Mouse (Mus musculus) kidney, embryonic 15.5 days (tissue): Measurements from ENCODE around the gene Gorab. TPM values are rescaled to one million over a fixed set of nuclear protein-coding genes. Genes with fewer than 3 reads are reported as not detected.

ENCODE experiments used
- ATAC-seq: fragments of 200-750 bp; cut with Nextera tagmentation; replicated peaks from 2 replicates; pipeline ENCODE4 v1.8.0; 2017; ENCODE audit warnings: moderate TSS enrichment; ENCODE audit not compliant: low FRiP score
- H3K27ac ChIP-seq: fragments of 300-500 bp; sonication (generic); 2 replicates; pipeline ENCODE4 v1.5.1; 2015; ENCODE audit warnings: mild to moderate bottlenecking, inconsistent platforms
- H3K27me3 ChIP-seq: fragments of 300-500 bp; sonication (generic); 2 replicates; pipeline ENCODE4 v1.6.1; 2015; ENCODE audit warnings: inconsistent platforms
- H3K36me3 ChIP-seq: fragments of 300-500 bp; sonication (generic); 2 replicates; pipeline ENCODE4 v1.6.1; 2015; ENCODE audit warnings: inconsistent platforms
- H3K4me1 ChIP-seq: fragments of 300-500 bp; sonication (generic); 2 replicates; pipeline ENCODE4 v1.6.1; 2015; ENCODE audit warnings: inconsistent platforms
- H3K4me2 ChIP-seq: fragments of 300-500 bp; sonication (generic); 2 replicates; pipeline ENCODE4 v1.6.1; 2015; ENCODE audit warnings: moderate library complexity, mild to moderate bottlenecking, inconsistent platforms
- H3K4me3 ChIP-seq: fragments of 300-500 bp; sonication (generic); replicated peaks from 2 replicates; pipeline ENCODE4 v1.5.1; 2015; ENCODE audit warnings: mild to moderate bottlenecking, inconsistent platforms
- H3K9ac ChIP-seq: fragments of 300-500 bp; sonication (generic); 2 replicates; pipeline ENCODE4 v1.6.1; 2015; ENCODE audit warnings: mild to moderate bottlenecking, inconsistent platforms
- H3K9me3 ChIP-seq: fragments of 300-500 bp; sonication (generic); replicated peaks from 2 replicates; pipeline ENCODE4 v1.6.1; 2016; ENCODE audit warnings: inconsistent platforms
- WGBS: fragments of 180-500 bp; shearing (Covaris S2); methylation state at CpG from one replicate; pipeline ENCODE4 v1.1.7; 2015; ENCODE audit warnings: mixed read lengths; 5-methylcytosine and 5-hydroxymethylcytosine counted together
- polyA plus RNA-seq: library from polyadenylated mRNA; unstranded; fragments of >200 nt; fragmentation: Nextera tagmentation; extraction: Ambion mirVana; gene quantifications from 2 replicates; pipeline ENCODE4 v1.2.1, GENCODE M21; 2015

The Gorab gene
- polyA plus RNA-seq, 1 experiment from 2014 or later: 23.2 TPM

GRCm38 (mm10) chr1:163380591-163380990 is 22.9 kb downstream of the Gorab start:
- Histone ChIP-seq H3K27ac (no peak overlapping the region), H3K9ac (no peak overlapping the region), H3K36me3 (peaks cover 14% of the 10 kb centered on the region), H3K9me3 (no peaks in the 10 kb centered on the region), H3K4me1 (no peaks in the 10 kb centered on the region), H3K27me3 (no peaks in the 10 kb centered on the region), H3K4me3 (no peak overlapping the region), H3K4me2 (no peak overlapping the region)
- WGBS: 86% methylated on average over 1 of the region's 1 CpGs
- no peak for ATAC-seq

- Histone ChIP-seq H3K4me2 (no peak overlapping the region), H3K27me3 (no peaks in the 10 kb centered on the region), H3K9me3 (no peaks in the 10 kb centered on the region), H3K4me3 (no peak overlapping the region), H3K27ac (no peak overlapping the region), H3K9ac (no peak overlapping the region), H3K36me3 (peaks cover 9% of the 10 kb centered on the region), H3K4me1 (no peaks in the 10 kb centered on the region)
- ATAC-seq: no peak
- 45% methylated on average over 4 of the region's 4 CpGs for WGBS
Observed at GRCm38 (mm10) chr1:163380072-163380471, 23.4 kb downstream of the Gorab start.

GRCm38 (mm10) chr1:163377924-163378323 is 25.5 kb downstream of the Gorab start:
- 48% methylated on average over 6 of the region's 6 CpGs for WGBS
- H3K4me2 ChIP-seq: no peak overlapping the region
- H3K27me3 ChIP-seq: no peaks in the 10 kb centered on the region
- no peak overlapping the region for H3K27ac ChIP-seq
- H3K4me3 ChIP-seq: no peak overlapping the region
- no peak for ATAC-seq
- no peaks in the 10 kb centered on the region for H3K36me3 ChIP-seq
- H3K9me3 ChIP-seq: no peaks in the 10 kb centered on the region
- H3K4me1 ChIP-seq: no peaks in the 10 kb centered on the region
- H3K9ac ChIP-seq: no peak overlapping the region

GRCm38 (mm10) chr1:163376818-163377581 is 26.5 kb downstream of the Gorab start:
- H3K36me3 ChIP-seq: no peaks in the 10 kb centered on the region
- no peak overlapping the region for H3K27ac ChIP-seq
- no peaks in the 10 kb centered on the region for H3K9me3 ChIP-seq
- no peak overlapping the region for H3K9ac ChIP-seq
- H3K4me2 ChIP-seq: no peak overlapping the region
- no peak for ATAC-seq
- H3K27me3 ChIP-seq: no peaks in the 10 kb centered on the region
- no peak overlapping the region for H3K4me3 ChIP-seq
- WGBS: 62% methylated on average over 6 of the region's 6 CpGs
- no peaks in the 10 kb centered on the region for H3K4me1 ChIP-seq

GRCm38 (mm10) chr1:163374455-163374854 is 29.0 kb downstream of the Gorab start:
- no peak for ATAC-seq
- Histone ChIP-seq H3K27me3 (no peaks in the 10 kb centered on the region), H3K9ac (no peak overlapping the region), H3K4me3 (no peak overlapping the region), H3K27ac (no peak overlapping the region), H3K4me2 (no peak overlapping the region), H3K9me3 (no peaks in the 10 kb centered on the region), H3K36me3 (no peaks in the 10 kb centered on the region), H3K4me1 (no peaks in the 10 kb centered on the region)
- WGBS: 19% methylated on average over 5 of the region's 5 CpGs

GRCm38 (mm10) chr1:163362202-163362601 is 41.3 kb downstream of the Gorab start:
- Histone ChIP-seq H3K4me1 (0 out of 2 replicates have a peak, but pooled peaks cover 5% of the 10 kb centered on the region), H3K4me2 (no peak overlapping the region), H3K9me3 (no peaks in the 10 kb centered on the region), H3K36me3 (no peaks in the 10 kb centered on the region), H3K9ac (no peak overlapping the region), H3K27me3 (0 out of 2 replicates have a peak, but pooled peaks cover 2% of the 10 kb centered on the region), H3K4me3 (no peak overlapping the region), H3K27ac (no peak overlapping the region)
- WGBS: 76% methylated on average over 8 of the region's 8 CpGs
- ATAC-seq: no peak

- no peaks in the 10 kb centered on the region for H3K9me3 ChIP-seq
- no peak overlapping the region for H3K4me2 ChIP-seq
- H3K27me3 ChIP-seq: 0 out of 2 replicates have a peak, but pooled peaks cover 2% of the 10 kb centered on the region
- H3K9ac ChIP-seq: no peak overlapping the region
- H3K27ac ChIP-seq: no peak overlapping the region
- 0 out of 2 replicates have a peak, but pooled peaks cover 5% of the 10 kb centered on the region for H3K4me1 ChIP-seq
- WGBS: 63% methylated on average over 5 of the region's 5 CpGs
- no peak overlapping the region for H3K4me3 ChIP-seq
- no peak for ATAC-seq
- no peaks in the 10 kb centered on the region for H3K36me3 ChIP-seq
Observed at GRCm38 (mm10) chr1:163361376-163361775, 42.1 kb downstream of the Gorab start.

- Histone ChIP-seq H3K27ac (no peak overlapping the region), H3K4me3 (no peak overlapping the region), H3K9me3 (no peaks in the 10 kb centered on the region), H3K27me3 (0 out of 2 replicates have a peak, but pooled peaks cover 2% of the 10 kb centered on the region), H3K4me2 (no peak overlapping the region), H3K36me3 (no peaks in the 10 kb centered on the region), H3K9ac (no peak overlapping the region), H3K4me1 (peaks cover 9% of the 10 kb centered on the region)
- no peak for ATAC-seq
- WGBS: 53% methylated on average over 6 of the region's 6 CpGs
Observed at GRCm38 (mm10) chr1:163360796-163361195, 42.7 kb downstream of the Gorab start.

GRCm38 (mm10) chr1:163359521-163359920 is 43.9 kb downstream of the Gorab start:
- Histone ChIP-seq H3K9ac (no peak overlapping the region), H3K4me2 (no peak overlapping the region), H3K4me1 (peaks cover 14% of the 10 kb centered on the region), H3K27me3 (0 out of 2 replicates have a peak, but pooled peaks cover 2% of the 10 kb centered on the region), H3K36me3 (no peaks in the 10 kb centered on the region), H3K4me3 (no peak overlapping the region), H3K27ac (no peak overlapping the region), H3K9me3 (no peaks in the 10 kb centered on the region)
- no peak for ATAC-seq
- WGBS: 89% methylated on average over 3 of the region's 3 CpGs

- Histone ChIP-seq H3K4me2 (no peak overlapping the region), H3K4me3 (no peak overlapping the region), H3K4me1 (peaks cover 14% of the 10 kb centered on the region), H3K27ac (no peak overlapping the region), H3K9ac (no peak overlapping the region), H3K27me3 (0 out of 2 replicates have a peak, but pooled peaks cover 2% of the 10 kb centered on the region), H3K9me3 (no peaks in the 10 kb centered on the region), H3K36me3 (no peaks in the 10 kb centered on the region)
- ATAC-seq: no peak
- 30% methylated on average over 7 of the region's 7 CpGs for WGBS
Observed at GRCm38 (mm10) chr1:163358165-163358564, 45.3 kb downstream of the Gorab start.

GRCm38 (mm10) chr1:163357733-163358132 is 45.7 kb downstream of the Gorab start:
- no peak for ATAC-seq
- no peak overlapping the region for H3K9ac ChIP-seq
- H3K27me3 ChIP-seq: 0 out of 2 replicates have a peak, but pooled peaks cover 2% of the 10 kb centered on the region
- no peaks in the 10 kb centered on the region for H3K9me3 ChIP-seq
- H3K4me3 ChIP-seq: no peak overlapping the region
- H3K36me3 ChIP-seq: no peaks in the 10 kb centered on the region
- WGBS: 33% methylated on average over 6 of the region's 6 CpGs
- H3K27ac ChIP-seq: no peak overlapping the region
- H3K4me1 ChIP-seq: peaks cover 14% of the 10 kb centered on the region
- H3K4me2 ChIP-seq: no peak overlapping the region

GRCm38 (mm10) chr1:163356167-163356566 is 47.3 kb downstream of the Gorab start:
- no peak for ATAC-seq
- Histone ChIP-seq H3K4me1 (peaks cover 13% of the 10 kb centered on the region), H3K27me3 (no peaks in the 10 kb centered on the region), H3K4me3 (no peak overlapping the region), H3K27ac (no peak overlapping the region), H3K9me3 (no peaks in the 10 kb centered on the region), H3K9ac (no peak overlapping the region), H3K36me3 (no peaks in the 10 kb centered on the region), H3K4me2 (no peak overlapping the region)
- WGBS: 23% methylated on average over 4 of the region's 4 CpGs
